Mouse (Mus musculus) cerebellum, adult 8-10 months (tissue): Measurements from ENCODE around the gene Anks6.
A peak's percentile ranks its signal among the peaks of the same experiment; 100 is the strongest.

Source experiments
- DNase-seq: peaks from one replicate; pipeline ENCODE4 v3.0.0; 2022

Anks6 gene

DNA sequence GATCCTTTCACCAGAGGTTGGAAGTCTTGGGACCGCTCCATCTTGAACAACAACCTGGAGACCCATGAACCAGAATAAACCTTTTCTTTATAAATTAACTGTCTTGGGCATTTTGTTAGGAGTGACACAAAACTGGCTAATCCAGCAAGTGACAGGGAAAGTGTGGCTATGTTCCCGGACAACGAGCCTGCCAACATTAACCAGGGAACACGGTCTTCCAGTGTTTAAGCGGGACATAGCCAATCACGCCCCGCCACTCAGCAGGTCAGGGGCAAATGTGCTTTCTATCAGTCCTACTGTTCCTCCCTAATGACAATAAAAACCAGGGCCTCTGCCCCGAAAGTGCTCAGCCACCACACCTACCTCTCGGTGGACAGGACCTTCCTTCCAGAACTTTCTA, 13.4 kb downstream of the Anks6 start:
- no peak for DNase-seq

DNA sequence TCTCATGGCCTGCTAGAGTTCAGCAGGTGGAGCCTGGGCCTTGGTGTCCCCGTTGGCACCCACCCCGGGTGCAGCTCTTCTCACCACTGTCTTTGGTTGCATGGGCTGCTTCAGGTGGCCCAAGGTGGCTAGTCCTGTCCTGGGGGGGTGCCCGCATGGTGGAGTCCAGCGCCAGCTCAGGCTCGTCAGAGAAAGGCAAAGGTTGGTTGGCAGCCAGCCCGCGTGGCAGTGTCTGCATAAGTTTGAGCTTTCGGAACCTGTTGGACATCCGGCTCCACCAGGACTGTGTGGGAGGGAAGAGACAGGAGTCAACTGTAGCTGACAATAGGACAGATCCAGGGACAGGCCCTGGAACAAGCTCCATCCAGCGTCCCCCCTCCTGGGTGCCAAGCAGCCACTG, 17.6 kb downstream of the Anks6 start:
- no peak for DNase-seq

DNA sequence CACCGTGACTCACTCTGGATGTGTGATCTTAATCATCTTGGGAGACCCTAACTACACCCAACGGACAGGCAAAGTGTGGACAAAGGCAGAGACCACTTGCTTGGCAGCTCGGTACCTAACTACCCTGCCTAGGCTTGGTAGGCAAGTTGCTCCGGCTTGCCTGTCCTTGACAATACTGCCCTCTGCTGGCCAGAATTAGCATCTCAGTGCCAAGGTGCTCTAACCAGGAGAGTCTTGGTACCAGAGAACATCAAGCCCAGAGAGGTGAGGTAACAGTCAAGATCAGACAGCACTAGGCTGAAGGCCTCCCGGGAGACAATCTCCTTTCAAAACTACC, 19.9 kb downstream of the Anks6 start:
- peak; percentile 86 for DNase-seq

DNA sequence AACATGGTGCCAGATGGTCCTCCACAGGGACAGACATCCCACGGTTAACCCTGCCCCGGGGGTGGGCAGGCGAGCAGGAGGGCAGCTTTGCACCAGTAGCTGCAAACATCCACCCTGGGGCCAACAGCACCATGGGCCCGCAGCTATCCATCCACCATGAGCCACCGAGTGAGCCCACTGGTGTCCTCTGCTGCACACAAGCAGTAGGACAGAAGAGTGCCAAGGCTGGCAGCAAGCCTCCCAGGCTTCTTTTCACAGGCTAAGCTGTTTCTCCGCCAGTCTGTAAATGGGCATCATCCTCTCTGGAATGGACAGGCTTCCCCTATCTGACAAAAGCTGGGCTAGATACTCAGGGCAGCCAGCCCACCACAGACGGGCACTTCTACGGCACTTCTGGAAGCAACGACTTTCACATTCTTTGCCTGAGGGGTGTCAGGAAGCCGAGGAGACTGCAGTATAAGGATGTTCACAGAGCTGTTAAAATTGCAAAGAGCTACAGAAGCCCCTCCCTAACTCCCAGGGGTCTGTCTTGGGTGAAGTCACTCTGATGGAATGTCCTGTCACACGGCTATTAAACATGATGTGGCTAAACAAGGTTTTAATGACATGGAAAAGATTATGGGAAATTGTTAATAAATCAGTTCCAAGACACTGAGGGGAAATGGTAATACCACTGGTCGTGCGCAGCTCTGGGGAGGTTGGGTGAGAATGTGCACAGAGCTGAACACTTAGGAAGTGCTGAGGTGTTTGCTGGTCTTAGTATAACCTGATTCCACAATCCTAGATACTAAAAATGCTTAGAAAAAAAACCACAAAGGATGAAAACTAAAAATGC, 20.5 kb downstream of the Anks6 start:
- DNase-seq = peak; percentile 36

DNA sequence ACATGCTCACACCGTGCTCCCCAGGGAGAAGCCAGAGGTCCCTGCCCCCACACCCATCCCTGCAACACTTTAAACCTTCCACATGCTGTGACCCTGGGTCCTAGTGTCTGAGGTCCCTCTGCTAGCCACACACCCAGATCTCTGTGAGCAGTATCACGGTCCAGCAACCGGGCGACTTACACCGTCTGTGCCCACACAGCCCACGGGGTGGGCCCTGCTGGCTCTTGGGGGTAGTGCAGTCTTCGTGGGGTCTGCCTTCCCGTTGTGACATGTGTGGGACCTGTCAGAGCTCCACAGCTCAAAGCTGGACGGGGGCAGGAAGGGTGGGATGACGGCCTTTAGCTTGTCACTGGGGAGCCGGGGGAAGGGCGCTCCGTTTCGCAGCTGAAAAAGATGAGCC, 21.7 kb downstream of the Anks6 start:
- no peak for DNase-seq

DNA sequence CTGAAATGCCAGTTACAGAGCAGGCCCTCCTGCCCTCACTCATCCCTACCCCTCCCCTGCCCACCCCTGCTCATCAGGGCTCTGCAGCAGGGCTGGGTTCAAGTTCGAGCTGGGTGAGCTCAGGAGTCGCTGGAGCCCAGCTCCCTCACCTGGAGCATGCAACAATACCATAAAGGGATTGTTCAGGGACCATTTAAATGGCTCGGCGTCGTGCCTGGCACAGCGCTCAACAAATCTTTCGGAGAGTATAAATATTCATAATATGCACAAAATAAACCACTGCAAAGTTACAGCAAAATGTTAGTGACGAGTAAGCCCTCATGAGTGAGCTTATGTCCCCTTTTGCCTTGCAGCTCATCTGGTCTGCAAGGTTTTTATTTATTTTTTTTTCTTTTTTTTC, 25.1 kb downstream of the Anks6 start:
- no peak for DNase-seq

DNA sequence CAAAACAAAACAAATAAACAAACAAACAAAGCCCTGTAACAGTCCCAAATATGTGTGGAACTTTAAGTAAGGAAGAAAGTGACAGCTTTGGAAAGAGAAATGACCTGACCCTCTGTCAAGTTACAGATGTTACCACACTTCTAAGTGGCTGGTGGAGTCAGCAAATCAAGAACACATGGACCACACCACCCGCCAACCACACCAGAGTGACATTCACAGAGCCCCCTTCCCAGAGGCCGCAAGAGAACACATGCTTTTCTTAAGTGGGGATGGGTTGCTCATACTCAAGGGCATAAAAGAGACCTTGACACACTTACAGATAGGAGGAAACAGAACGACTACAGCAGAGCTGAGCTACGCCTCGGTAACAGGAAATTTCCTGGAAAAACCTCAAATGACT, 28.4 kb downstream of the Anks6 start:
- DNase-seq = no peak

DNA sequence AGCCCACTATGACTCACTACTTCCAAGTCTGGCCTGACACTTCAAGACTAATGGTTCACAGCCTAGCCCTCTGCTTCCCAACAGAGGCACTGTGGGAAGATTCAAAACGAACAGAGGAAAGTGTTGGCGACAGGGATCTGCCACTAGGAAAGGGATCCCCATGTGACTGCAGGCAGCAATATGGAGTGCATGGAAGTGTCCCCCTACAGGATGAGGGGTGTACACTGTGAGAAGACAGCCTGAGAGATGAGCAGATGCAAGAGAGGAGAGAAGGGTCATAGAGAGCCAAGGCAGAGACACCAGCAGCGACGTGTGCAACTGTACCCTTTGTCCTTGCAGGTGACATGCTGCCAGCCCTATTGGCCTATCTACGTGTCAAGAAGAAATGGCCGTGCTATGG, 33.3 kb downstream of the Anks6 start:
- no peak for DNase-seq

DNA sequence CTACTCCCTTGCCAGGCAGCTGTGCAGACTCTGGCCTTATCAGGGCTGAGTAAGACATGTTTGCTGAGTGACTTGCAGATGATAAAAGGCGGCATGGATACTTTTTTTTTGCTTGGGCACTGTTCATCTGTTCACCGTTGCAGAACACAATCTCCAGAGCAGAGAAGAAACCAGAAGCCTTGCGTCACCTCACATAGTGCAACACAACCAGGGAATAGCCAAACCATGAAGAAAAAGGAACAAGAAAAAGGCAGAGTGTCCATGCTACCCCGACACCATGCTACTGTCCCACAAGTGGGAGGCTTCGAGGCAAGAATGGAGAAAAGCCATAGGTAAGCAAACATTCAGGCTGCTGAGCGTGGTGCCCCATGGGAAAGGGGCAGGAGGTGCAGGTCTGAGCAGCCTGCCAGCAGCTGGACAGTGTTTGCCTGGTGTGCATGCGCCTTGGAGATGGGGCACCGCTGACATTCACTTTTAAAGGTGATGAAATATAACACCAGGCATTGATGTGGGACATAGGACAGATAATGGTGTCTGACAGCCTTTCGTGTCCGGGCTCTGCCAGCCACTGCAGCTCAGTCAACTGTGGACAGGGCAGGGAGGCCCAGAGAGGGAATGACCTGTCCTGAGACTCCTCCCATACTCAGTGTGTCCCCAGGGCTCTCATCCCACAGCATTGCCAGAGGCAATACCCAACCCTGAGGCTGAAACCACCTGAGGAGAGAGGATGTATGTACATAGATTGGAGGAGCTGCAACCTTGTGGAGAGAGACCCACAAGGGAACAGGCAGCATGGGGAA, 34.2 kb downstream of the Anks6 start:
- DNase-seq = no peak

DNA sequence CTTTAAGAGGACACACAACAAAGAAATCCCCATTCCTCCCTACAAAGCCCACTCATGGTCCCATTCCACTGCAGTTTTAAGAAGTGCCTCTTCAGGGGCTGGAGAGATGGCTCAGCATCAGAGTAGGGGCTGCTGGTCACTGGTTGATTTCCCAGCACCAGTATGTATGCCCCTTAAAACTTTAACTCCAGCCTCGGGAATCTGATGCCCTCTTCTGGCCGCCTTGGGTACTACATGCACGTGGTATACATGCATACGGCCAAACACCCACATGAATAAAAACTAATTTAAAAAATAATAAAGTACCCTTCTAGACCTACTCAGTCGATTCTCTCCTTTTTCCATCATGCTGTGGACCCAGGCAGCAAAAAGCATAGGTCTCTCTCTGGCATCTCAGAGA, 36.7 kb downstream of the Anks6 start:
- DNase-seq = peak; percentile 73

DNA sequence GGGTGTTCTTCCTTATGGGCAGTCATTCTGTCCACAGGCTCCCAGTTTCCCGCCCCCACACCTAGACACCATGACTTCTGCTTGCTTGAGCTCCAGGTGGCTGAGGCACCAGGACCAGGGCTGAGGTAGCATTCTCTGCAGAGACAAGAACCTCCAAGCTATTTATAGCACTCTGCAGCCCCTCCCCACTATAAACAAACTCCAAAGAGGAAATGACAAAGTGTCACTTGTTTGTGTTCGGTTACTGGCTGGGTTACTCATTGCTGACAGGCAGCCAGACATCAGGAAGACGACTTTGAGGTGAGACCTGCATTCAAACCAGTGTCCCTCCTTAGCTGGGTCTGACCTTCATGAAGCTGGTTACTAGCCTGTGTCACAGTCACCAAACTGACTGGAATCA, 42.1 kb downstream of the Anks6 start:
- no peak for DNase-seq

DNA sequence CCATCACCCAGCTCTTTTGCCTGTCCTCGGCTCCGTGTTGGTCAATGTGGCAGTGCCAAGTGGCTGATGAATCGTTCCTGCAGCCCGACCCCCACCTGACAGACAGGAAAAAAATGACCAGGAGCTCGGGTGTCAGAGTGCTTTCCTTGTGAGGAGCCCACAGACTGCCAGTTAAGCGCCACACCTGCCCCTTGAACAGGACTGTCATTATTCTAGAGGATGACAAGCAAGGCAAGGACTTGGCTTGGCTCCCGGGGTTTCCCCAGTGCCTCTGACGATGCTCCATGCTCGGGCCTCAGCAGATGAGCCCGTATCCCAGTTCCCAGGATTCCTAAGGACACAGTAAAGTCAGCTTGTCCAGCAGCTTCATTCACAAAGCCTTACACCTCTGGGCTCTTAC, 44.8 kb downstream of the Anks6 start:
- no peak for DNase-seq

DNA sequence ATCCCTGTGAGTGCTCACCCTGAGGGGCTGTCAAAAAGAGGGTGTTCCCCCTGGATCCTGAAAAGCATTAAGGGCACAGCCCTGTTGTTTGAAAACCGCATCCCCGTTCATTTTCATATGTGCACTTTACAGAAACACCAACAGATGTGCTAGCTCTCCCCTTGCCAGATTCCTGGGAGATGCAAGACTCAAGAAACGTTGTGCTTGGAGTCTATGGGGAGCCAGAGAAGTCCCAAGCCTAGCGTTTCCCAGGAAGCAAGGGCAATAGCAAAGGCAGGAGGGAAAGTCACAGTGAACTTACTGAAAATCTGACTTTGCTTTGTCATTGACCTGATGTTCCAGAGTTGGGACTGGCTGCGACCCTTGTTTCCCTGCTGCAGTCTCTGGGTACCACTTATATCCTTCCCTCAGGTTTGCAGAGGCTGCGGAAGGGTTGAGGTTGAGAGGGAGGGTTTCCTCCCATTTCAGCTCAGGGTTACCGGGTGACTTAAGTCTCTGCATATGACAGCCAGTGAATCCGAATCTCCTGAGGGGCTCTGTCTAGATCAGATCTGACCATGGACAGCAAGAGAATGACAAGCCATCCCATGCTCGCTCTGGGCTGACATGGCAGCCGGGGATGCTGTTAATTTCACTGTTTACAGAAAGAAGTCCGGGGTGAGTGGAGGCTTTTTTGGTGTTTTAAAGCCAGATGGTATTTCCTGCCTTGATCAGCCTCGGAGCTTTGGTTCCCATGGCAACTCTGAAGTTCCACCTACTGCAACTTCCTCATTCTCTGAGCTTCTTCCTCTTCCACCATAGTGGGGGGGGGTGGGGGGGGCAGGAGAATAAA, 46.6 kb downstream of the Anks6 start:
- DNase-seq = no peak

DNA sequence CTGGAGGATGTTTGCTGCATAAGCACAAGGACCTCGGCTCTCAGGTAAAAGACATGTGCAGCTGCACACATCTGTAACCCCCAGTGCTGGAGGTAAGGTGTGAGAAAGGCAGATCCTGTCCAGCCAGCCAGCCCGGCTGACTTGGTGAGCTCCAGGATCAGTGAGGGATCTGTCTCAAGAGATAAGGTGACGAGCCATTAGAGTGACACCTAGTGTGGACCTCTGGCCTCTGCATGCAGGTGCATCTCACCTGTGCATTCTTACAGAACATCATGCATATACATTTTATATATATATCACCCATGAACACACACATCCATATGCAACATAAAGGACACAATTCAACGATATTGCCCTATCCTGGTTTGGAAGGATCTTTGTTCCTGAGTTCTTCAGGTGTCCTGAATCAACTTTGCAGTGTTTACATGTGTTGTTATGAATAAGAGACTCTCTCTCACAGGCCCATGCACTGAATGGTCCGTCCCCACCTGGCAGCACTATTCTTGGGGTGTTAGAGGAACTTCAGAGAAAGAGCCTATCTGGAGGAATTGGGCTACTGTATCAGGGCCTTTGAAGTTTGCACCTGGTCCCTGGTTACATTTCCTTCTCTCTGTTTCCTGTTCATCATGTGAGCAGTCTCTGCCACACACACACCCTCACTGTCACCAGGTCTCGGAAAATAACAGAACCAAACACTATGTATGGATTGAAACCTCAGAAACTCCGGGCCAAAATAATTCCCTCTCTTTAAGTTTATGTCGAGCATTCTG, 56.4 kb downstream of the Anks6 start:
- DNase-seq = no peak

DNA sequence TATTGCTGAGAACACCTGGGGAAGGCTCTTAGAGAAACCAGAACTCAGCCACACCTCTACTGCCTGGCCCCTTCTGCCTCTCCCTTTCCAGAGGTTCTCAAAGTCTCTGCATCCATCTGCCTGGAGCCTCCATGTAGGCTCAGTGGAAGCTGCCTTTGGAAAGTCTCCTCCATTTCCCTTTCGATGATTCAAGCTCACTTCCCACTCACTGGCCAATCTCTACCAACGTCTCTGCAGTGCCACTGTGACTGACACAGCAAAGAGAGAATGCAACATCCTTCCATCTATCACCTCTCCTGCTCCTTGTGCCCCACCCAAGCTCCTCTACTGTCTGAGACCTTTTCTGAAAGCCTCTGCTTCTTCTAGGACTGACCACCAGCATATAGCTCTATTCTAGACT, 59.3 kb downstream of the Anks6 start:
- no peak for DNase-seq

DNA sequence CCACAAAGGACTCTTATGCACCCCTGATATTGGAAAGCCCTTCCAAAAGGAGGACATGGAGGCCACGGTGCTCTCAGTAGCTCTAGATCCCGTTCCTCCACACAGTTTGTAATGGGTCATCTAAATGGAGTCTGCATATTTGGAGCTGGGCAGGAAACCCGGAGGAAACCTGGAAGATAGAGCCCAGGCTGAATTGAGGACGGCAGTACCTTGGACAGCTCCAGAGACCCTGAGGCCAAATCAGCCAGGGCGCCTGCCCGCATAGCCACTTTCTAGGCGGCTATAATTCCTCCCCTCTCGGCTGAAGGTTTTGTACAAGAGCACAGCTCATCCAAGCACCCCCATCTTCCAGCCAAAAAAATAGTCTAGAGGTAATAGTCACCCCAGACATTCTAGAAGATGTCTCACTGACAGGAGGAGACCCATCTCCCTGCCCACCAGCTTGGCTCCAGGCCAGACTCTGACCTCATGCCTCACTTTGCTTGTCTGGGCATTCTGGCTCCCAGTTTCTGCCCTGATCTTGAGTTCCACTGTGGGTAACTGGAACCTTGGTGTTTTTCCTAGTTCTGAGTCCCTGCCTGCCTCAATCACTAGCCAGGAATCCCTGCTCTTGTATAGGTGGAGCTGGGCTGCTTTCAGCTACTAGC, 64.3 kb downstream of the Anks6 start:
- peak; percentile 25 for DNase-seq

DNA sequence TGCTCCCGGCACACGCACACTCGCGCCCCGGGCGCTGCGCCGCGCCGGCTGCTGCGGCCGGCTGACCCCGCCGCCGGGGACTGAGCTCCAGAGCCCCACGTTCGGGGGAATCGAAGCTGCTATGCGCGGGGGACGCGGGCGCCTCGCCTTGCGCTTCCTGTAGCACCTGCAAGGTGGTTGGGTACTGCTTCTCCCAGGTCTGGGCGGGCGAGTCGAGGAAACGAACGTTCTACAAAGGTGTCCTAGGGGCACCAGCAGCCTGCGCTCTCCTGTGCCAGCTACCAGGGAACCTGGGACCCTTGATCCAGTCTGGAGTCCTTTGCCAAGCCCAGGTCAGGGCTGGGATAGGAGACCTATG, 65.3 kb downstream of the Anks6 start:
- no peak for DNase-seq

DNA sequence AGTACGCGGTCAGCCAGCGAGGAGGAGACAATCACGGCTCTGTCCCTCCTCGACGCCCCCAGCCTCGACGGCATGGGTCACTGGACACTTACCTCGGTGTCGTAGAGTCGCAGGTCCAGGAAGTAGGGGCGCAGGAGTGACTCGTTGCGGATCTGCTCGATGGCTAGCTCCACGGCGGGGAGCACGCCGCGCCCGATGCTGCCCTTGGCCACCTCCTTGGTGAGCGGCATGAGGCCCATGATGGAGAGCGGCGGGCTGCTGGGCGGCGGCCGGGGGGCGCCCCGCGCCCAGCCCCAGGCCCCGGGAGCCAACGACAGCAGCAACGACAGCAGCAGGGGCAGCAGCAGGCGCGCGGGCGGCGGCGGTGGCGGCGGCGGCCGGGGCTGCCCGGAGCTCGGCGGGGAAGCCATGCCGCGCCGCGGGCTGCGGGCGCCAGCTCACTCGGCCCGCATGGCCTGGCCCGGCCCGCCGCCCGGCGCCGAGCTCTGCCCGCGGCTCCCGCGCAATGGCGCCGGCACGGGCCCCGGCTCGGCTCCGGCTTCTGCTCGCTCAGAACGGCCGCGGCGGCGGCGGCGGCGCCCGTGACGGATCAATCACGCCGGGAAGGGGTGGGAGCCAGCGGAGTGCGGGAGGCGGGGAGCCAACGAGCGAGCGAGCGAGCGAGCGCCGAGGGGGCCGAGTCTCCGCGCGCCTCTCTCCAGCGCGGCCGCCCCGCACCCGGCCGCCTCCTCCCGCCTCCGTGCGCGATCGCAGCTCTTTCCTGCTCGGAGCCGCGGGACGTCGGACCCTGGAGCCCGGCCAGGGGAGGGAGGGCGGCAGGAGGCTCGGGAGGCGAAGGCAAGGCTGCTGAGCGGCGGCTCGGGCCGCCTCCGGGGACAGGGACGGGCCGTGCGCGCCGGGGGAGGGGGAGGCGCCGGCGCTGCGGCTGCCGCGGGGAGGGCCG, 65.9 kb downstream of the Anks6 start, which contains the start of gene Gabbr2:
TSS of gene Gabbr2 (minus strand) at position 858 of the 943 bp plus-strand sequence.
- peak; percentile 80 for DNase-seq

DNA sequence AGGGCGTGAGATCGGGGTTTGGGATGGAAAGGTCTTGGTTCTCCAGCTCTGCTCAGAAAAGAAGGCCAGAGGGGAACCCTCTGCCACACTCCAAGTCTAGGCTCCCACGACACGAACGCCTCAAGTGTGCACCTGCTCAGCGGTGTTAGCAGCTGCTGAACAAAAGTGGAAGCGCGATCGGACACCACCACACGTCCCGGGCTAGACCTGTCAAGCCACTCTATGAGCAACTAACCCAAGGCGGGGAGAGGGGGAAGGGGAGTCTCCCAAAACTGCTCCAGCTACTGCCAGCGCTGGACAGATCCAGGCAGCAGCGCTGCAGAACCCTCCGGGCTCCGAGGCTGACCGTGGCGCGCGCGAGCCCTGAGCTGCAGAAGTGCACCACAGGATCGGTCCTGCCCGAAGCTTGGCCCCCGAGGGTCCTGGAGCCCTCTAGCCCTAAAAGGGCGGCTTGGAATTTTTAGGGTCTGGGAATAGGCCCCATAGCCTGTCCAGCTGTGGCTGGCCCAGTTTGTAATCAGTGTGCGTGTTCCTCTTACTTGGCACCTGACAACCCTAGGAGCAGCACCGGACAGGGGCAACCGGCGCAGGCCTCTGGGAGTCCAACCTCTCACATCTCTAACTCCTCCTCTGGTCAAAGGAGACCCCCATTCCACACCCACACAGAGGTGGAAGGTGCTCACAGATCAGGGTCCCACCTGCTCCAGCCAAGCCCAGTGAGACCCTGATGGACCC, 66.8 kb downstream of the Anks6 start:
- no peak for DNase-seq

DNA sequence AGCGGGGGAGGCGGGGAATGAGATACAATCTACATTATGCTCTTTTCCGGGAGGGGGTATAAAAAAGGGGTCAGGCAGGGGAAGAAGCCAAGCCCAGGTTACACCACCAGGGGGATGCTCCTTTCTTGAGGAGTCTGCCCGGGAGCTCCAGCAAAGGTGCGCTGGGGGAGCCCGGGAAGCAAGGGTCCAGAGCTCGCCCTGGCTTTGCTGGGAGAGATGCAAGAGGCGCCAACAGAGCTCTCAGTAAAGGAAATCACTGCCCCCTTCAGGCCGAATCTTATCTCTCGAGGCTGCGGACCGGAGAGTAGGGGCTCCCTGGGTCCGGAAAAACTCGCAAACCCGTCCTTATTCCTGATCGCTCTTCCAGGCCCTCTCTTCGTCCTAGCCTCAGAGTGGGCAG, 67.4 kb downstream of the Anks6 start:
- peak; percentile 88 for DNase-seq
